Mouse (Mus musculus) CH12.LX (cell line): ENCODE results near the gene Myrfl. TPM values are rescaled to one million over a fixed set of nuclear protein-coding genes. Genes with fewer than 3 reads are reported as not detected.
A peak's percentile ranks its signal among the peaks of the same experiment; 100 is the strongest.

Experiments
- DNase-seq: peaks from one replicate; pipeline ENCODE4 v3.0.0-alpha.2; 2013; ENCODE audit errors: extremely low read depth
- H3K27ac ChIP-seq: 2 replicates; pipeline ENCODE4 v1.5.1; 2012; ENCODE audit warnings: low read depth, mild to moderate bottlenecking, control low read depth, moderate library complexity; ENCODE audit not compliant: insufficient read depth
- H3K27me3 ChIP-seq: replicated peaks from 2 replicates; pipeline ENCODE3; 2012; ENCODE audit warnings: inconsistent platforms
- H3K36me3 ChIP-seq, 2 experiments: replicated peaks in 1 of 2; 2 replicates each; pipeline versions ENCODE3 to v1.6.1; 2012; ENCODE audit warnings: inconsistent platforms in 1 of 2, low read length in 1 of 2, mild to moderate bottlenecking in 1 of 2, mixed read lengths in 1 of 2, moderate library complexity in 1 of 2; ENCODE audit not compliant: control insufficient read depth in 1 of 2, insufficient read depth in 1 of 2
- H3K4me1 ChIP-seq, 2 experiments: 2 replicates each; pipeline ENCODE4 v1.6.1; 2012; ENCODE audit warnings: inconsistent platforms in 1 of 2, moderate library complexity in 1 of 2; ENCODE audit not compliant: insufficient read depth in 2 of 2, control insufficient read depth in 1 of 2
- H3K4me2 ChIP-seq: 2 replicates; pipeline ENCODE4 v1.6.1; 2012; ENCODE audit warnings: low read depth, mild to moderate bottlenecking, control low read depth; ENCODE audit not compliant: poor library complexity, insufficient read depth, severe bottlenecking
- H3K4me3 ChIP-seq, 3 experiments: fragments of 150-350 bp in 1 of 3; sonication (generic) in 1 of 3; replicated peaks in 1 of 3; 2 replicates each; pipeline versions ENCODE3 to v1.5.1; 2011 to 2012; ENCODE audit warnings: low read depth in 2 of 3, low read length in 2 of 3, mild to moderate bottlenecking in 2 of 3, moderate library complexity in 2 of 3, control low read depth in 1 of 3, improper control_type of control experiment in 1 of 3, inconsistent platforms in 1 of 3, mixed read lengths in 1 of 3; ENCODE audit not compliant: poor library complexity in 1 of 3
- H3K79me2 ChIP-seq: replicated peaks from 2 replicates; pipeline ENCODE4 v1.6.1; 2012; ENCODE audit warnings: mild to moderate bottlenecking, moderate library complexity; ENCODE audit not compliant: control insufficient read depth, poor library complexity, insufficient read depth, severe bottlenecking; ENCODE audit errors: extremely low read depth
- H3K9ac ChIP-seq: 2 replicates; pipeline ENCODE4 v1.6.1; 2012; ENCODE audit warnings: low read depth, mild to moderate bottlenecking, control low read depth, moderate library complexity; ENCODE audit not compliant: insufficient read depth
- H3K9me3 ChIP-seq: replicated peaks from 2 replicates; pipeline ENCODE3; 2012; ENCODE audit warnings: low read length, inconsistent platforms, mixed read lengths
- BHLHE40 ChIP-seq: IDR thresholded peaks from 2 replicates; pipeline ENCODE4 v1.6.1; 2011; ENCODE audit warnings: mild to moderate bottlenecking, low read depth, low read length, improper control_type of control experiment
- CHD2 ChIP-seq: IDR thresholded peaks from 2 replicates; pipeline ENCODE4 v1.6.1; 2011; ENCODE audit warnings: low read length, improper control_type of control experiment
- E2F4 ChIP-seq: IDR thresholded peaks from 2 replicates; pipeline ENCODE4 v1.6.1; 2011; ENCODE audit warnings: low read depth, low read length, improper control_type of control experiment; ENCODE audit not compliant: insufficient replicate concordance
- ELF1 ChIP-seq: IDR thresholded peaks from 2 replicates; pipeline ENCODE4 v1.6.1; 2014; ENCODE audit warnings: low read depth, mild to moderate bottlenecking, inconsistent platforms, low read length, improper control_type of control experiment
- ETS1 ChIP-seq: conservative IDR thresholded peaks from 2 replicates; pipeline ENCODE4 v1.6.1; 2012; ENCODE audit warnings: low read depth, mild to moderate bottlenecking, inconsistent platforms, low read length, improper control_type of control experiment, moderate library complexity
- HCFC1 ChIP-seq: IDR thresholded peaks from 2 replicates; pipeline ENCODE4 v1.6.1; 2012; ENCODE audit warnings: low read depth, mild to moderate bottlenecking, inconsistent platforms, low read length, improper control_type of control experiment
- IRF4 ChIP-seq: IDR thresholded peaks from 2 replicates; pipeline ENCODE4 v1.6.1; 2014; ENCODE audit warnings: low read depth, mild to moderate bottlenecking, inconsistent platforms, low read length, improper control_type of control experiment
- JUN ChIP-seq: IDR thresholded peaks from 2 replicates; pipeline ENCODE4 v1.6.1; 2011; ENCODE audit warnings: low read depth, mild to moderate bottlenecking, low read length, improper control_type of control experiment, moderate library complexity; ENCODE audit not compliant: insufficient read depth
- KAT2A ChIP-seq: IDR thresholded peaks from 2 replicates; pipeline ENCODE4 v1.6.1; 2012; ENCODE audit warnings: low read length, improper control_type of control experiment, inconsistent platforms; ENCODE audit not compliant: insufficient replicate concordance
- MAX ChIP-seq: IDR thresholded peaks from 2 replicates; pipeline ENCODE4 v1.6.1; 2011; ENCODE audit warnings: low read length, improper control_type of control experiment
- MAZ ChIP-seq: IDR thresholded peaks from 2 replicates; pipeline ENCODE4 v1.6.1; 2012; ENCODE audit warnings: low read depth, mild to moderate bottlenecking, inconsistent platforms, low read length, improper control_type of control experiment, moderate library complexity
- MEF2A ChIP-seq: IDR thresholded peaks from 2 replicates; pipeline ENCODE4 v1.6.1; 2014; ENCODE audit warnings: low read depth, mild to moderate bottlenecking, inconsistent platforms, low read length, improper control_type of control experiment, borderline replicate concordance
- NELFE ChIP-seq: IDR thresholded peaks from 2 replicates; pipeline ENCODE4 v1.6.1; 2011; ENCODE audit warnings: low read depth, low read length, improper control_type of control experiment
- NRF1 ChIP-seq: IDR thresholded peaks from 2 replicates; pipeline ENCODE4 v1.6.1; 2014; ENCODE audit warnings: low read depth, mild to moderate bottlenecking, inconsistent platforms, low read length, improper control_type of control experiment, moderate library complexity
- PAX5 ChIP-seq: IDR thresholded peaks from 2 replicates; pipeline ENCODE4 v1.6.1; 2012; ENCODE audit warnings: low read length, inconsistent platforms, mixed read lengths
- POLR2A ChIP-seq: IDR thresholded peaks from 2 replicates; pipeline ENCODE4 v1.6.1; 2011; ENCODE audit warnings: low read depth, mild to moderate bottlenecking, improper control_type of control experiment, low read length
- POLR2AphosphoS2 ChIP-seq: IDR thresholded peaks from 2 replicates; pipeline ENCODE4 v1.6.1; 2011; ENCODE audit warnings: low read depth, low read length, improper control_type of control experiment
- RAD21 ChIP-seq: IDR thresholded peaks from 2 replicates; pipeline ENCODE4 v1.6.1; 2011; ENCODE audit warnings: low read depth, mild to moderate bottlenecking, low read length, improper control_type of control experiment, moderate library complexity
- SMC3 ChIP-seq: IDR thresholded peaks from 2 replicates; pipeline ENCODE4 v1.6.1; 2011; ENCODE audit warnings: low read depth, low read length, improper control_type of control experiment
- TBP ChIP-seq: conservative IDR thresholded peaks from 2 replicates; pipeline ENCODE4 v1.6.1; 2011; ENCODE audit warnings: low read depth, low read length, improper control_type of control experiment
- TCF12 ChIP-seq: IDR thresholded peaks from 2 replicates; pipeline ENCODE4 v1.6.1; 2014; ENCODE audit warnings: low read depth, mild to moderate bottlenecking, inconsistent platforms, low read length, improper control_type of control experiment
- UBTF ChIP-seq: IDR thresholded peaks from 2 replicates; pipeline ENCODE4 v1.6.1; 2012; ENCODE audit warnings: low read depth, mild to moderate bottlenecking, inconsistent platforms, low read length, improper control_type of control experiment, moderate library complexity
- ZKSCAN1 ChIP-seq: IDR thresholded peaks from 2 replicates; pipeline ENCODE4 v1.6.1; 2012; ENCODE audit warnings: low read depth, inconsistent platforms, low read length, improper control_type of control experiment, borderline replicate concordance
- dilution Hi-C: fragments of 300-500 bp; cut with MboI; formaldehyde crosslinking; loops from 2 replicates; pipeline ENCODE4 v1.14.3; 2020; ENCODE audit warnings: low sequenced_read_pairs; ENCODE audit not compliant: extremely low pct_unique_long_range_greater_than_20kb, extremely low pct_ligation_motif_present
- in situ Hi-C: fragments of 300-500 bp; cut with MboI; formaldehyde crosslinking; loops from 3 replicates; pipeline ENCODE4 v1.14.3; 2019; ENCODE audit warnings: low sequenced_read_pairs, low pct_ligation_motif_present, low pct_unique_long_range_greater_than_20kb, mixed read lengths
- polyA plus RNA-seq: library from polyadenylated mRNA; unstranded; fragments of >175 nt; gene quantifications from 2 replicates; pipeline ENCODE4 v1.2.1, GENCODE M21; 2012; ENCODE audit warnings: low read depth; ENCODE audit not compliant: insufficient read length
- total RNA-seq, 2 experiments: library from RNA; depleted of rRNA; stranded (reverse); fragments of 300-350 nt in 1 of 2; fragments of >200 nt in 1 of 2; gene quantifications; 2 replicates each; pipeline ENCODE4 v1.2.3; 2012 to 2014

Gene Myrfl
- total and polyA plus RNA-seq, 3 experiments, result not detected

DNA sequence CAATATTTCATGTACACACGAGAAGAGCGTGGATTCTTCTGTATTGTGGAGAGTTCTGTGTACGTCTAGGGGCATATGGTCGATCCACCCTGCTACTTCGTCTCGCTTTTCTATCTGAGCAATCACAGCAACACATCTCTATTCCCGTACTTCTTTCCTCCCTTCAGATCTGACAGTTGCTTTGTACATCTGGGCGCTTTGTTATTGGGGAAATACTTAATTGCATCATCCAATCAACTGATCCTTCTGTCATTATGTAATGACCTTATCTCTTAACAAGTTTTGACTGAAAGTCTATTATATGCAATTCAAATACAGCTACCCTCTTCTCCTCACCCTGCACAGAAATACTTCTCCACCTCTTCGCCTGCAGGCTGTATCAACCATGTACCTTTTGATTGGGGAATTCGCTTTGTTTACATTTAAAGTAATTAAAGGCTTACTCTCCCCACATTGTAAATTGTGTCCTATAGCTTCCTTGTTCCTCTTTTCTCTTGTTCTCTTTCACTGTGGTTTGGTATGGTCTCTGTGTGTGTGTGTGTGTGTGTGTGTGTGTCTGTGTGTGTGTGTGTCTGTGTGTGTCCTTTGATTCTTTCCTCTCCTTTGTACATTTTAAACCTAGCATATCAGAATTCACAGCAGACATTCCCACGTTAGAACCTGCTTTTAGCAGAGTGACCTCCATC lies 29.9 kb upstream of the Myrfl start:
- Histone ChIP-seq H3K9me3 (no peaks in the 10 kb centered on the region), H3K27ac (no peak overlapping the region), H3K79me2 (no peaks in the 10 kb centered on the region), H3K4me2 (no peak overlapping the region), H3K4me1 (peaks cover 0 to 10% of the 10 kb centered on the region in 2 experiments; a peak in 2 of 4 replicates), H3K9ac (no peak overlapping the region), H3K4me3 (no peak overlapping the region), H3K36me3 (peaks cover 20 to 63% of the 10 kb centered on the region in 2 experiments), H3K27me3 (no peaks in the 10 kb centered on the region)
- in situ Hi-C loops (loop anchor here (25.0 kb wide), 1 partner anchor 286 kb away; the partner anchor contains the start of gene Yeats4), dilution Hi-C loops (no loop called here)
- no peak for DNase-seq
- TF ChIP-seq POLR2A (no peak), NELFE (no peak), POLR2AphosphoS2 (no peak), TBP (no peak), ETS1 (no peak), ZKSCAN1 (no peak), PAX5 (no peak), IRF4 (no peak), NRF1 (no peak), JUN (no peak), CHD2 (no peak), HCFC1 (no peak), SMC3 (no peak), ELF1 (no peak), BHLHE40 (no peak), MAX (no peak), MAZ (no peak), TCF12 (no peak), RAD21 (no peak)

DNA sequence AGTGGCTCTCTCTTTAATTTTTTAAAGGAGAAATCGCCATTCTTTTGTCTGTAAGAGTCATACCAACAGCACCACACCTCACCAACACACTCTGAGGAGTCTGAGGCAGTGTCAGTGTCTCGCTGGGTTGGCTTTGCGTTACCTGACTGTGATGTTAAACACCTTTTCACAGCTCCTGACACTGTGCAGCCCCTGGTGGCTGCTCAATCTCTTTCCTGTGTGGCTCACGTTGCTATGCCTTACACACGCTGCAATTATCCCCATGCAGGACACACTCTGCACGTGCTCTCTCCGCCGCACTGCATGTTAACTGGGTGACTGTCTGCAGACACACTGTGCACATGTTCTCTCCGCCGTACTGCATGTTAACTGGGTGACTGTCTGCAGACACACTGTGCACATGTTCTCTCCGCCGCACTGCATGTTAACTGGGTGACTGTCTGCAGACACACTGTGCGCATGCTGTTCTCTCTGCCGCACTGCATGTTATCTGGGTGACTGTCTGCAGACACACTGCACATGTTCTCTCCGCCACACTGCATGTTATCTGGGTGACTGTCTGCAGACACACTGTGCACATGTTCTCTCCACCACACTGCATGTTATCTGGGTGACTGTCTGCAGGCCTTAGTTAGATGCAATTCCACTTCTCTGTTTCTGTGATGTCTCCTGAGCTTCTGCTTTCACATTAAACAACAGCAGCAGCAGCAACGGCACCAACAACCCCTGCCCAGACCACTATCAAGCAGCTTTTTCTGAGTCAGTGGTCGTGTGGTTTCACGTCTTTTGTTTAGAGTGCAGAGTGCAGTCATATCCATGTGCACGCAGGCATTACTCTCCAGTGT lies 27.2 kb upstream of the Myrfl start:
- no peak overlapping the region for H3K4me3 ChIP-seq
- DNase-seq, result no peak
- in situ Hi-C loops (no loop called here), dilution Hi-C loops (no loop called here)
- H3K79me2 ChIP-seq, result no peaks in the 10 kb centered on the region
- H3K27me3 ChIP-seq, result no peaks in the 10 kb centered on the region
- H3K4me1 ChIP-seq, result no peaks in the 10 kb centered on the region
- TF ChIP-seq MEF2A, result no peak
- no peak for TF ChIP-seq RAD21
- TF ChIP-seq E2F4, result no peak
- TF ChIP-seq UBTF, result no peak
- no peak for TF ChIP-seq KAT2A
- TF ChIP-seq ZKSCAN1, result peak; percentile 17; the same call in 1 of the 2 replicates
- no peak for TF ChIP-seq PAX5
- H3K9ac ChIP-seq, result no peak overlapping the region
- H3K36me3 ChIP-seq, result peaks cover 15 to 65% of the 10 kb centered on the region in 2 experiments
- H3K4me2 ChIP-seq, result no peak overlapping the region
- no peak overlapping the region for H3K27ac ChIP-seq
- no peaks in the 10 kb centered on the region for H3K9me3 ChIP-seq
